Mouse (Mus musculus): ENCODE measurements at regions not wholly inside any gene's neighbourhood (a gene's known extent, or its start where the extent isn't known, plus 50 kb on each side); places are given as distances from the start of the nearest gene placed in this dataset.
"Not testable (repeated sequence)": the region's sequence is repeated elsewhere in the genome, so short reads cannot be mapped to it uniquely, and the experiment has no call there.

GRCm38 (mm10) chr3:49686182-49686895 is 70.8 kb downstream of the Pcdh18 start:
- peak; percentile 19 for DNase-seq

GRCm38 (mm10) chr3:49674921-49675320 is 82.2 kb downstream of the Pcdh18 start:
- DNase-seq, result no peak

- DNase-seq, result no peak
Measured at GRCm38 (mm10) chr3:49672685-49673184, 84.4 kb downstream of the Pcdh18 start.

- no peak for DNase-seq
Measured at GRCm38 (mm10) chr3:49667543-49668338, 89.4 kb downstream of the Pcdh18 start.

- no peak for DNase-seq
Measured at GRCm38 (mm10) chr3:49666516-49666915, 90.6 kb downstream of the Pcdh18 start.

- no peak for DNase-seq
Measured at GRCm38 (mm10) chr3:49648895-49649175, 108.3 kb downstream of the Pcdh18 start.

GRCm38 (mm10) chr3:49648040-49648894 is 108.9 kb downstream of the Pcdh18 start:
- no peak for DNase-seq

- DNase-seq, result no peak
Measured at GRCm38 (mm10) chr3:49644993-49645392, 112.1 kb downstream of the Pcdh18 start.

GRCm38 (mm10) chr3:49643871-49644270 is 113.3 kb downstream of the Pcdh18 start:
- no peak for DNase-seq

GRCm38 (mm10) chr3:49641966-49642758 is 115.0 kb downstream of the Pcdh18 start:
- DNase-seq, result no peak

- DNase-seq, result no peak
Measured at GRCm38 (mm10) chr3:49641411-49641810, 115.7 kb downstream of the Pcdh18 start.

- no peak for DNase-seq
Measured at GRCm38 (mm10) chr3:49638601-49639000, 118.5 kb downstream of the Pcdh18 start.

- DNase-seq, result no peak
Measured at GRCm38 (mm10) chr3:49636676-49637075, 120.4 kb downstream of the Pcdh18 start.

GRCm38 (mm10) chr3:49592706-49593451 is 164.2 kb downstream of the Pcdh18 start:
- no peak for DNase-seq

- no peak for DNase-seq
Measured at GRCm38 (mm10) chr3:49590234-49590633, 166.9 kb downstream of the Pcdh18 start.

- DNase-seq, result no peak
Measured at GRCm38 (mm10) chr3:49586531-49587168, 170.5 kb downstream of the Pcdh18 start.

- DNase-seq, result not testable (repeated sequence)
Measured at GRCm38 (mm10) chr3:49585962-49586361, 171.2 kb downstream of the Pcdh18 start.

GRCm38 (mm10) chr3:49566769-49567729 is 190.1 kb downstream of the Pcdh18 start:
- DNase-seq, result no peak

- no peak for DNase-seq
Measured at GRCm38 (mm10) chr3:49527642-49528041, 229.5 kb downstream of the Pcdh18 start.
